Mouse (Mus musculus): Measurements from ENCODE around the gene Ell2. TPM values are rescaled to one million over a fixed set of nuclear protein-coding genes. Genes with fewer than 3 reads are reported as not detected.

The Ell2 gene
- polyA plus RNA-seq, 1 experiment from 2014 or later: 13.6 TPM

GRCm38 (mm10) chr13:75779169-75779568 is 72.6 kb downstream of the Ell2 start:
- H3K4me1 ChIP-seq (ENCODE audit: control insufficient read depth, insufficient read depth, low read length): no peaks in the 10 kb centered on the region
- H3K27ac ChIP-seq (replicated peaks; ENCODE audit: low read depth, low read length): no peak overlapping the region
- H3K36me3 ChIP-seq (ENCODE audit: control insufficient read depth, insufficient read depth, low read length): no peaks in the 10 kb centered on the region
- H3K9me3 ChIP-seq (ENCODE audit: control insufficient read depth, low read length): no peaks in the 10 kb centered on the region
- H3K9ac ChIP-seq (ENCODE audit: low read depth, low read length): no peak overlapping the region
- DNase-seq (ENCODE audit: low spot score) (no peak), ATAC-seq (ENCODE audit: low read depth) (no peak)
- H3K4me2 ChIP-seq (ENCODE audit: low read depth, low read length): no peak overlapping the region
- WGBS: 85% methylated on average over 2 of the region's 2 CpGs
- H3K27me3 ChIP-seq (replicated peaks; ENCODE audit: control insufficient read depth, insufficient read depth, low read length): no peaks in the 10 kb centered on the region
- no peak overlapping the region for H3K4me3 ChIP-seq (ENCODE audit: low read depth, low read length)

- H3K4me1 ChIP-seq (ENCODE audit: control insufficient read depth, insufficient read depth, low read length): no peaks in the 10 kb centered on the region
- no peak overlapping the region for H3K4me3 ChIP-seq (ENCODE audit: low read depth, low read length)
- no peak for DNase-seq (ENCODE audit: low spot score)
- H3K9ac ChIP-seq (ENCODE audit: low read depth, low read length): no peak overlapping the region
- no peak for ATAC-seq (ENCODE audit: low read depth)
- no peaks in the 10 kb centered on the region for H3K36me3 ChIP-seq (ENCODE audit: control insufficient read depth, insufficient read depth, low read length)
- H3K4me2 ChIP-seq (ENCODE audit: low read depth, low read length): no peak overlapping the region
- H3K27ac ChIP-seq (replicated peaks; ENCODE audit: low read depth, low read length): no peak overlapping the region
- H3K9me3 ChIP-seq (ENCODE audit: control insufficient read depth, low read length): no peaks in the 10 kb centered on the region
- 60% methylated on average over 2 of the region's 2 CpGs for WGBS
- no peaks in the 10 kb centered on the region for H3K27me3 ChIP-seq (replicated peaks; ENCODE audit: control insufficient read depth, insufficient read depth, low read length)
These were observed 73.5 kb downstream of the Ell2 start for GRCm38 (mm10) chr13:75780096-75780495.

GRCm38 (mm10) chr13:75785726-75786125 is 79.2 kb downstream of the Ell2 start:
- Histone ChIP-seq H3K27ac (replicated peaks; ENCODE audit: low read depth, low read length) (no peak overlapping the region), H3K4me2 (ENCODE audit: low read depth, low read length) (no peak overlapping the region), H3K36me3 (ENCODE audit: control insufficient read depth, insufficient read depth, low read length) (no peaks in the 10 kb centered on the region), H3K4me1 (ENCODE audit: control insufficient read depth, insufficient read depth, low read length) (no peaks in the 10 kb centered on the region), H3K9ac (ENCODE audit: low read depth, low read length) (no peak overlapping the region), H3K27me3 (replicated peaks; ENCODE audit: control insufficient read depth, insufficient read depth, low read length) (no peaks in the 10 kb centered on the region), H3K9me3 (ENCODE audit: control insufficient read depth, low read length) (no peaks in the 10 kb centered on the region), H3K4me3 (ENCODE audit: low read depth, low read length) (no peak overlapping the region)
- no peak for ATAC-seq (ENCODE audit: low read depth)
- WGBS: 44% methylated on average over 4 of the region's 4 CpGs
- no peak for DNase-seq (ENCODE audit: low spot score)

GRCm38 (mm10) chr13:75786264-75786663 is 79.7 kb downstream of the Ell2 start:
- no peak for DNase-seq (ENCODE audit: low spot score)
- Histone ChIP-seq H3K9ac (ENCODE audit: low read depth, low read length) (no peak overlapping the region), H3K4me1 (ENCODE audit: control insufficient read depth, insufficient read depth, low read length) (no peaks in the 10 kb centered on the region), H3K4me2 (ENCODE audit: low read depth, low read length) (no peak overlapping the region), H3K27me3 (replicated peaks; ENCODE audit: control insufficient read depth, insufficient read depth, low read length) (no peaks in the 10 kb centered on the region), H3K9me3 (ENCODE audit: control insufficient read depth, low read length) (no peaks in the 10 kb centered on the region), H3K4me3 (ENCODE audit: low read depth, low read length) (no peak overlapping the region), H3K36me3 (ENCODE audit: control insufficient read depth, insufficient read depth, low read length) (no peaks in the 10 kb centered on the region), H3K27ac (replicated peaks; ENCODE audit: low read depth, low read length) (no peak overlapping the region)
- no peak for ATAC-seq (ENCODE audit: low read depth)
- WGBS: 85% methylated on average over 11 of the region's 11 CpGs

GRCm38 (mm10) chr13:75787364-75787763 is 80.8 kb downstream of the Ell2 start:
- DNase-seq (ENCODE audit: low spot score): no peak
- no peaks in the 10 kb centered on the region for H3K27me3 ChIP-seq (replicated peaks; ENCODE audit: control insufficient read depth, insufficient read depth, low read length)
- no peak overlapping the region for H3K9ac ChIP-seq (ENCODE audit: low read depth, low read length)
- H3K27ac ChIP-seq (replicated peaks; ENCODE audit: low read depth, low read length): no peak overlapping the region
- no peak overlapping the region for H3K4me2 ChIP-seq (ENCODE audit: low read depth, low read length)
- H3K36me3 ChIP-seq (ENCODE audit: control insufficient read depth, insufficient read depth, low read length): no peaks in the 10 kb centered on the region
- no peaks in the 10 kb centered on the region for H3K4me1 ChIP-seq (ENCODE audit: control insufficient read depth, insufficient read depth, low read length)
- H3K9me3 ChIP-seq (ENCODE audit: control insufficient read depth, low read length): no peaks in the 10 kb centered on the region
- WGBS: 67% methylated on average over 3 of the region's 3 CpGs
- H3K4me3 ChIP-seq (ENCODE audit: low read depth, low read length): no peak overlapping the region
- ATAC-seq (ENCODE audit: low read depth): no peak

- WGBS: 91% methylated on average over 4 of the region's 4 CpGs
- no peaks in the 10 kb centered on the region for H3K27me3 ChIP-seq (replicated peaks; ENCODE audit: control insufficient read depth, insufficient read depth, low read length)
- H3K9me3 ChIP-seq (ENCODE audit: control insufficient read depth, low read length): no peaks in the 10 kb centered on the region
- H3K4me2 ChIP-seq (ENCODE audit: low read depth, low read length): no peak overlapping the region
- DNase-seq (ENCODE audit: low spot score) (no peak), ATAC-seq (ENCODE audit: low read depth) (no peak)
- no peaks in the 10 kb centered on the region for H3K36me3 ChIP-seq (ENCODE audit: control insufficient read depth, insufficient read depth, low read length)
- no peak overlapping the region for H3K9ac ChIP-seq (ENCODE audit: low read depth, low read length)
- H3K4me3 ChIP-seq (ENCODE audit: low read depth, low read length): no peak overlapping the region
- no peaks in the 10 kb centered on the region for H3K4me1 ChIP-seq (ENCODE audit: control insufficient read depth, insufficient read depth, low read length)
- H3K27ac ChIP-seq (replicated peaks; ENCODE audit: low read depth, low read length): no peak overlapping the region
These were observed 81.6 kb downstream of the Ell2 start for GRCm38 (mm10) chr13:75788178-75788577.

GRCm38 (mm10) chr13:75789061-75789834 is 82.7 kb downstream of the Ell2 start:
- H3K27me3 ChIP-seq (replicated peaks; ENCODE audit: control insufficient read depth, insufficient read depth, low read length): no peaks in the 10 kb centered on the region
- H3K4me3 ChIP-seq (ENCODE audit: low read depth, low read length): no peak overlapping the region
- WGBS: 84% methylated on average over 2 of the region's 2 CpGs
- no peak overlapping the region for H3K4me2 ChIP-seq (ENCODE audit: low read depth, low read length)
- no peak for ATAC-seq (ENCODE audit: low read depth)
- no peaks in the 10 kb centered on the region for H3K4me1 ChIP-seq (ENCODE audit: control insufficient read depth, insufficient read depth, low read length)
- H3K9ac ChIP-seq (ENCODE audit: low read depth, low read length): no peak overlapping the region
- no peaks in the 10 kb centered on the region for H3K36me3 ChIP-seq (ENCODE audit: control insufficient read depth, insufficient read depth, low read length)
- DNase-seq (ENCODE audit: low spot score): no peak
- no peaks in the 10 kb centered on the region for H3K9me3 ChIP-seq (ENCODE audit: control insufficient read depth, low read length)
- H3K27ac ChIP-seq (replicated peaks; ENCODE audit: low read depth, low read length): no peak overlapping the region

GRCm38 (mm10) chr13:75790550-75791205 is 84.1 kb downstream of the Ell2 start:
- 88% methylated on average over 1 of the region's 1 CpGs for WGBS
- Histone ChIP-seq H3K4me1 (ENCODE audit: control insufficient read depth, insufficient read depth, low read length) (no peaks in the 10 kb centered on the region), H3K9me3 (ENCODE audit: control insufficient read depth, low read length) (no peaks in the 10 kb centered on the region), H3K4me2 (ENCODE audit: low read depth, low read length) (no peak overlapping the region), H3K9ac (ENCODE audit: low read depth, low read length) (no peak overlapping the region), H3K36me3 (ENCODE audit: control insufficient read depth, insufficient read depth, low read length) (no peaks in the 10 kb centered on the region), H3K4me3 (ENCODE audit: low read depth, low read length) (no peak overlapping the region), H3K27ac (replicated peaks; ENCODE audit: low read depth, low read length) (no peak overlapping the region), H3K27me3 (replicated peaks; ENCODE audit: control insufficient read depth, insufficient read depth, low read length) (no peaks in the 10 kb centered on the region)
- DNase-seq (ENCODE audit: low spot score) (no peak), ATAC-seq (ENCODE audit: low read depth) (no peak)
